Comparison of ENCODE assay signal across 9 mouse cellular contexts in genomic region chr17:73950062-73950735, GRCm38 (mm10). TPM values are rescaled to one million over a fixed set of nuclear protein-coding genes. Genes with fewer than 3 reads are reported as not detected.
DNase-seq lines count a peak whose midpoint lies in the region; ATAC-seq and TF ChIP-seq lines count a peak whose summit lies in the region.
"Had no signal": no experiment of that assay in that cellular context is flagged by ENCODE, and none has a peak within 500 bp of the region (broad histone marks: within the 10 kb centered on the region; RNA-seq: fewer than 3 reads in every experiment).

Xdh (minus strand) TSS chr17:73950196.

- no peak for ATAC-seq in heart, embryonic 13.5 days (ENCODE audit: extremely low read depth, insufficient number of reproducible peaks, low FRiP score, low TSS enrichment)
- ATAC-seq in liver, postnatal 0 days = peak; percentile 88
- ATAC-seq in stomach, postnatal 0 days (ENCODE audit: low FRiP score, low TSS enrichment) = peak; percentile 93

- peak within 1 kb of the TSS; percentile 52 for H3K4me2 ChIP-seq in heart, embryonic 13.5 days
- H3K4me2 ChIP-seq in liver, postnatal 0 days (ENCODE audit: low read depth, low read length) = peak within 1 kb of the TSS; percentile 55
- peak within 1 kb of the TSS; percentile 44 for H3K4me2 ChIP-seq in stomach, postnatal 0 days (replicated peaks; ENCODE audit: low read depth)

- intact Hi-C loops in left cerebral cortex, postnatal 25 days (cut with DNase I) = no loop called here

- no peaks in the 10 kb centered on the region for H3K36me3 ChIP-seq in heart, embryonic 13.5 days
- H3K36me3 ChIP-seq in liver, postnatal 0 days (replicated peaks; ENCODE audit: insufficient read depth, low read length) = no peaks in the 10 kb centered on the region
- no peaks in the 10 kb centered on the region for H3K36me3 ChIP-seq in stomach, postnatal 0 days (ENCODE audit: control insufficient read depth, insufficient read depth, low read length)

- 53% methylated on average over 13 of the region's 13 CpGs for WGBS in heart, embryonic 13.5 days
- WGBS in liver, postnatal 0 days (ENCODE audit: insufficient replicate concordance) = 53% methylated on average over 13 of the region's 13 CpGs
- WGBS in stomach, postnatal 0 days = 49% methylated on average over 13 of the region's 13 CpGs

- TF ChIP-seq EP300 in liver, postnatal 0 days (IDR thresholded peaks at IDR 0.05; ENCODE audit: low read depth) = peak; percentile 61; the same call in 1 of the 2 replicates
- no peak for TF ChIP-seq EP300 in stomach, postnatal 0 days (optimal IDR thresholded peaks at IDR 0.05)

- DNase-seq in gastrocnemius, adult 18-20 months (ENCODE audit: low spot score) = peak; percentile 77
- no peak for DNase-seq in gastrocnemius, postnatal 4 days (ENCODE audit: low spot score in 2 of 2)
- peak; percentile 91 for DNase-seq in adrenal gland, adult 2 months
- peak; percentile 64 for DNase-seq in liver, postnatal 0 days
- DNase-seq in stomach, postnatal 0 days (ENCODE audit: low spot score) = peak; percentile 50
- DNase-seq in left cerebral cortex, postnatal 25 days (ENCODE audit: low spot score in 2 of 2) = no peak
- no peak for DNase-seq in thymus, adult 18-20 months

- no peak within 1 kb of the TSS for H3K9ac ChIP-seq in heart, embryonic 13.5 days
- peak within 1 kb of the TSS; percentile 34 for H3K9ac ChIP-seq in liver, postnatal 0 days (replicated peaks)
- no peak within 1 kb of the TSS; the same call in 1 of the 2 replicates for H3K9ac ChIP-seq in stomach, postnatal 0 days (ENCODE audit: low read length)

- H3K27ac ChIP-seq in heart, embryonic 13.5 days (replicated peaks) = no peak within 1 kb of the TSS
- H3K27ac ChIP-seq in liver, postnatal 0 days (ENCODE audit: low read depth) = peak within 1 kb of the TSS; percentile 83
- peak within 1 kb of the TSS; percentile 78 for H3K27ac ChIP-seq in stomach, postnatal 0 days (replicated peaks)

- peaks cover 9% of the 10 kb centered on the region; the same call in 1 of the 2 replicates for H3K4me1 ChIP-seq in heart, embryonic 13.5 days
- peaks cover 7% of the 10 kb centered on the region; the same call in 1 of the 2 replicates for H3K4me1 ChIP-seq in liver, postnatal 0 days (ENCODE audit: insufficient read depth)
- H3K4me1 ChIP-seq in stomach, postnatal 0 days (replicated peaks; ENCODE audit: control insufficient read depth, insufficient read depth) = no peaks in the 10 kb centered on the region

- no peaks in the 10 kb centered on the region for H3K27me3 ChIP-seq in heart, embryonic 13.5 days (replicated peaks)
- H3K27me3 ChIP-seq in liver, postnatal 0 days (ENCODE audit: insufficient read depth, low read length) = no peaks in the 10 kb centered on the region
- H3K27me3 ChIP-seq in stomach, postnatal 0 days (ENCODE audit: control insufficient read depth, insufficient read depth, low read length) = no peaks in the 10 kb centered on the region

- no peaks in the 10 kb centered on the region for H3K9me3 ChIP-seq in heart, embryonic 13.5 days
- H3K9me3 ChIP-seq in liver, postnatal 0 days (ENCODE audit: low read length) = no peaks in the 10 kb centered on the region
- no peaks in the 10 kb centered on the region for H3K9me3 ChIP-seq in stomach, postnatal 0 days (ENCODE audit: control insufficient read depth, low read length)

- H3K4me3 ChIP-seq in heart, embryonic 13.5 days = no peak within 1 kb of the TSS
- H3K4me3 ChIP-seq in liver, postnatal 0 days (ENCODE audit: low read depth, low read length) = peak within 1 kb of the TSS; percentile 36
- peak within 1 kb of the TSS; percentile 34 for H3K4me3 ChIP-seq in stomach, postnatal 0 days (ENCODE audit: low read depth, low read length)
- H3K4me3 ChIP-seq: erythroblast, embryonic 14.5 days had no signal

- TF ChIP-seq CTCF in liver, postnatal 0 days (IDR thresholded peaks at IDR 0.05; ENCODE audit: low read depth) = no peak
- TF ChIP-seq CTCF in stomach, postnatal 0 days (IDR thresholded peaks at IDR 0.05; ENCODE audit: low read depth) = no peak

RNA-seq across cellular contexts. Expression of gene Xdh, which starts in this region (rescaled TPM):
- 10 to 100 TPM; 41.3 to 60.9 TPM for total RNA-seq in gastrocnemius, adult 18-20 months (2021)
- 1 to 10 TPM; 5.6 to 7.6 TPM for total RNA-seq in gastrocnemius, postnatal 4 days (2021)
- total RNA-seq in adrenal gland, adult 2 months (2021) = 100 to 1,000 TPM; 290 to 422 TPM
- polyA plus RNA-seq in adrenal gland, adult 2 months (2012; rRNA removed) = 92.2 and 161 TPM in 2 replicates
- 0.27 and 0.33 TPM in 2 replicates for polyA plus RNA-seq in heart, embryonic 13.5 days (2015; fragmentation: Nextera tagmentation; extraction: Ambion mirVana)
- polyA plus RNA-seq in liver, postnatal 0 days (2015; fragmentation: Nextera tagmentation; extraction: Ambion mirVana) = 5.8 and 7.0 TPM in 2 replicates
- polyA plus RNA-seq in stomach, postnatal 0 days (2015; fragmentation: Nextera tagmentation; extraction: Ambion mirVana) = 16.4 and 18.4 TPM in 2 replicates
- 1 to 10 TPM; 3.9 to 5.2 TPM for total RNA-seq in left cerebral cortex, postnatal 25 days (2021)

Comparison
In these comparisons a context has a peak if more than half of its experiments do, and no peak if none do; other contexts are left out.
1. RNA of gene Xdh (total RNA-seq): 290 to 422 TPM in adrenal gland, adult 2 months and 41.3 to 60.9 TPM in gastrocnemius, adult 18-20 months; 5.6 to 7.6 TPM in gastrocnemius, postnatal 4 days and 3.9 to 5.2 TPM in left cerebral cortex, postnatal 25 days; every median in the first group is over 4 times any median in the second.
2. RNA of gene Xdh (total RNA-seq): 290 to 422 TPM in adrenal gland, adult 2 months; 41.3 to 60.9 TPM in gastrocnemius, adult 18-20 months; every median in the first group is over 4 times any median in the second.
3. DNase-seq: peak in gastrocnemius, adult 18-20 months (single experiment), adrenal gland, adult 2 months (single experiment), liver, postnatal 0 days (single experiment) and stomach, postnatal 0 days (single experiment); none in gastrocnemius, postnatal 4 days (0 of 2), left cerebral cortex, postnatal 25 days (0 of 2) and thymus, adult 18-20 months (0 of 2).
4. Peak in every context shown above with its lines, with median percentiles within 50 percentile points of each other: H3K4me2 ChIP-seq.